Mouse (Mus musculus) splenic B cell, adult 2 months (primary cell): ENCODE results near the gene Ndc1.

Source experiments
- DNase-seq: peaks from one replicate; pipeline ENCODE4 v3.0.0-alpha.2; 2011; ENCODE audit warnings: low read depth, low spot score
- H3K27me3 ChIP-seq: 2 replicates; pipeline ENCODE4 v1.6.1; 2012; ENCODE audit warnings: mild to moderate bottlenecking, low read length, moderate library complexity, mixed read lengths; ENCODE audit not compliant: control insufficient read depth, poor library complexity, insufficient read depth, severe bottlenecking
- H3K36me3 ChIP-seq: 2 replicates; pipeline ENCODE4 v1.6.1; 2012; ENCODE audit warnings: mild to moderate bottlenecking, low read length, moderate library complexity, mixed read lengths; ENCODE audit not compliant: control insufficient read depth, poor library complexity, insufficient read depth, severe bottlenecking

Ndc1 gene

DNA sequence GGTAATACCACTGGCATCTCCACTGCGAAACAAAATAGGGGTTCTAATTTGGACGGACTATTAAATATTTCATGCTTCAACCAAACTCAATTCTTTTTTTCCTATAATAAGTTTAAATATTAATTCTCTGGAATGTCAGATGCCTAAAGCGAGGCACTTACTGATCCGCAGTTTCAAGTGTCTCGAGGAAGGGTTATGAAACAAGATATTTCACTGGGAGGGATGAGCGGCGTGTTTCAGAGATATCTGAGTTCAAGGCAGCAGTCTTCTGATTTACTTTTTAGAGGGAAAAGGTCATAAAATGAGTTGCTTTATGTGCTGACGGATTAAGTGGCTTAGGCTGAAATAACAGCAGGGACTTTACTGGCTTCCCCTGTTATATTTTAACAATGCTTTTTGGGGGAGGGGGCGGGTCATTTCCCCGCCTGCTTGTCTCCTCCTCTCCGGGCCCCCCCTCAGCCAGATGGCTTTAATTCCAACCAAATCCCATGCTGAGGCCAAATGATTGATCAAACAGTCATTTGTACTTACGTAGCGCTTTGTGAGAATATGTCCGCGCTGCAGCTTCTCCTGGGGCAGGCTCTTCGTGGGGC, 75.4 kb downstream of the Ndc1 start:
- H3K27me3 ChIP-seq: 0 out of 2 replicates have a peak, but pooled peaks cover 2% of the 10 kb centered on the region
- H3K36me3 ChIP-seq: no peaks in the 10 kb centered on the region
- DNase-seq: no peak

DNA sequence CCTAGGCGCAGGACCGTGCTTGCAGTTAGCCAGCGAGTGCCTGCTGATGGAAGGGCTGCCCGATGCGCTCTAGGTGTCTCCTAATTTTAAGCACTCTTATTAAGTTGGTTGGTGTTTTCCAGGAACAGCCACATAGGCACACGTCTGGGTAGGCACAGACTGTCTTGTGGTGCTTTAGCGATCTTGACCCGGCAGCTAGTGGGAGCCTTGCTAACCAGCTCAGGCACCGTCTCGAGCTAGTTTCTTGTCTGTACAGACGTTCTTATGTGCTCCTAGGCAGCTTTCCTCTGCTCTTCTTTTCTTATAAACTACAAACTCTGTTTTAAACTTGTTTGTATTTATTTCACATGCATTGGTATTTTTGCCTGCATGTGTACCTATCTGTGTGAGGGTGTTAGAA, 76.0 kb downstream of the Ndc1 start:
- no peaks in the 10 kb centered on the region for H3K36me3 ChIP-seq
- no peak for DNase-seq
- 0 out of 2 replicates have a peak, but pooled peaks cover 2% of the 10 kb centered on the region for H3K27me3 ChIP-seq

DNA sequence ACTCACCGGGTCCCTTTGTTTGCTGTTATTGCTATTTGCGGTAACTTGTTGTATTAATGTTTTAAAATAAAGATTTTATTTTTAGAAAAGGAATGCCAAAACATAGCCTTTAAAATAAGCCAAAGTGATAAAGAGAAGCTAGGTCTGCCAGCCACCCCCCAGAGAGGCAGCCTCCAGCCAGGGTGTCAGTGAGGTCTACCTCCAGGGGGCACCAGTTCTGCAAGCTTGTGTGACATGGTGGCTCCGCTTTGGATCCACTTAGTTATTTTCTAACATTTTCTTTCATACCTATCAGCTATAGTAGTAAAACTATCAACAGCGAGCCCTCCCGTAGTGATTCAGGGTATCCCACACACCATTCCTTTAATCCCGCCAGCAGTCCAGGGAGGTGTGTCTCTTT, 80.9 kb downstream of the Ndc1 start:
- no peak for DNase-seq
- no peaks in the 10 kb centered on the region for H3K27me3 ChIP-seq
- no peaks in the 10 kb centered on the region for H3K36me3 ChIP-seq

DNA sequence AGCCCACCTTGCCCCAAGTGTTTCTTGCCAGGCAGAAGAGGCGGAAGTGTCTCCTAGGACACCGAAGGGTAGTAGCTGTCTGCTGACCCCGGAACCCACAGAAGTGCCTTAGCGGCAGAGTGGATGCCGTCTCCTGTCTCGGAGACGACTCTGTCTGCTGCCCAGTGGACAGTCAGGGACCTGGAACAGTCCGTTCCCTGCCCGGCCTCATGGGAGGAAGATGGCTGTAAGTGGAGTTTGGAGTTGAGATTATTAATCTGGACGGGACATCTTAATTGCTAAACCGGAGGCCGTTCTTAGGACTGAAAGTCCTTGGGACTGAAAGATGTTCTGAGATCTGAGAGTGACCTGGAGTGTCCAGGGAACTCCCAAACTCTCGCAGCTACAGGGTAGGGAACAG, 81.9 kb downstream of the Ndc1 start:
- no peaks in the 10 kb centered on the region for H3K27me3 ChIP-seq
- no peaks in the 10 kb centered on the region for H3K36me3 ChIP-seq
- no peak for DNase-seq

DNA sequence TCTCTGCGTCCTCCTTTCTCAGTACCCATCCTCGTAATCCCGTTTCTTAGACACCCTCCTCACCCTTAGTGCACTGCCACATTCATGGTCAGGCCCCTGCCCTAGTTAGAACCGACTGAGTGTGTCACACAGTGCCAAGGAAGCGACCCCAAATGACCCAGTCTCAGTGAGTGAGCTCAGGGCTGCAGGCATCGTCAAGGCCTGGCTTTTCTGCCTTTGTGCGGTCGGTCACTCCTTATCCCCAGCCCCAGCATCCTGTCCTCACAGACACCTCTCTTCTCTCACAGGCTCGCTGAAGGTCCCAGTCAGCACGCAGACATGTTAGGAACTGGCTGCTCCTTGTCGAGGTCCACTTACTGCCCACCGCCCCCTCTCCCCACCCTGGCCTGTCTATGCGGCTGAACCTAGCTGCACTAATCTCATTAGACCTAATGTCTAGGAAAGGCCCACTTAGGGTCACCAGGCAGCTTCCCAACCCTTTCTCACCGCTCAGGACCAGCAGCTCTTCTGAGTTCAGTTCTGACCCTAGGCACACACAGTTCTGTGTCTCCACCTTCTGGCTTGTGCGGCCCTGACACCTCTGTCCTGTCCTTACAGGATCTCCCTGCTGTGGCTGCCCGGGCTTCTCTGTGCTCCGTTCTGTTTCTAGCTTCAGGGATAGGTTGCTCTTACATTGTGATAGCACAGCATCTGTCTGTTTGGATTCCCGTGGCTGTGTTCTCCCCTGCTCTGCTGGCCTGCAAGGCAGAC, 84.9 kb downstream of the Ndc1 start:
- no peaks in the 10 kb centered on the region for H3K36me3 ChIP-seq
- H3K27me3 ChIP-seq: no peaks in the 10 kb centered on the region
- DNase-seq: no peak

DNA sequence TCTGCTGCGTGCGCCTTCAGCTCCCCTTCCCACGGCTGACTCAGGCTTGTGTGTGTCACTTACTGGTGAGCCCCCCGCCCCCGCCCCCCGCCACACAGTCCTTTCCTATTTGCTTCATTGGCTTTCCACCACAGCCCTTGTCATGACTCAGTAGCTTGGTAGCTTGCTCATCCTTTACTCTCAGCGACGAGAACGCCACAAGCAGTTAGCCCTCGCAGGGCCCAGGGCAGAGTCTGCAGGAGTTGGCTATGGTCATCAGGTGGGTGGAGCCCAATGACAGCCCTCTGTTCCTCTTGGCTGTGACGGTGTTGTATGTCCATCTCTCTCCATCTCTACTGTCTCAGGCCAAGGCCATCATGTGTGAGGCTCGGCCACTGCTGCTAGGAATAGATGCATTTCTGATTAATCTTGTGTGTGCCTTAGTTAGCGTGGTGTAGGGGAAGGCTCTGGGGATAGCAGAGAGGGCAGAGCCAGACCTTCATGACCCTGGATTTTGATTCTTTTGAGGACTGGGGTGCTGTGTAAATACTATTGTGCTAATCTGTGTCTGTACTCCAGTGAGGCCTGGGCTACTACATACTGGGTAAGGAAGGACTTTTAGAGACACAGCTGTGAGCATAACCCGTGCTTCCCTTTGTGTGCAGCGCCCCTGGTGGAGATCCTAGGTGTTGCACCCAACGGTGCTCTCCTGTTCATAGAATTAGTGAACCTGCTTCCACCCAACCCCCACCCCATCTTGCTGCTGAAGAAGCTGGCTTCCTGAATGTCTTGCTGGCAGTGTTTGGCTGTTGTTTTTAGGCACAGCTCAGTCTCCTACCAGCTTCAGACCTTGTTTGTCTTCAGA, 85.8 kb downstream of the Ndc1 start:
- peak; percentile 74 for DNase-seq
- H3K27me3 ChIP-seq: no peaks in the 10 kb centered on the region
- H3K36me3 ChIP-seq: no peaks in the 10 kb centered on the region

DNA sequence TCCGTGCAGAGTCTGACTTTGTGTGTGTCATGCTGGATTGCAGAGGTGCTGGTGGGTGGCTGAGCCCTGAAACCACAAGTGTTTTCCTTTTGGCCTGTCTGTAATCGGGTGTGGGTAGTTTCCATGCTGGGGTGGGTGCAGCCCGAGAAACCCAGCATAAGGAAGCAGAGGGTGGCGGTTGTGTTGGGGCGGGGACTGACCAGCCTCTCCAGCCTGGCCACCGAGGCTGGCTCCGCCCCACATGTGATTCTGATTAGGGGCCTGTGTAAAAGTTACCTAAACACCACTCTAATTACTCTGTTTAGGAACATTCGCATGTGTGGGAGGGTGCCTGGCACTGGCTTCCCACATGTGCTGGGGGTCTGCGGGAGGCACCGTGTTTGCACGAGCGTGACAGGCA, 90.0 kb downstream of the Ndc1 start:
- H3K36me3 ChIP-seq: no peaks in the 10 kb centered on the region
- H3K27me3 ChIP-seq: no peaks in the 10 kb centered on the region
- DNase-seq: no peak

DNA sequence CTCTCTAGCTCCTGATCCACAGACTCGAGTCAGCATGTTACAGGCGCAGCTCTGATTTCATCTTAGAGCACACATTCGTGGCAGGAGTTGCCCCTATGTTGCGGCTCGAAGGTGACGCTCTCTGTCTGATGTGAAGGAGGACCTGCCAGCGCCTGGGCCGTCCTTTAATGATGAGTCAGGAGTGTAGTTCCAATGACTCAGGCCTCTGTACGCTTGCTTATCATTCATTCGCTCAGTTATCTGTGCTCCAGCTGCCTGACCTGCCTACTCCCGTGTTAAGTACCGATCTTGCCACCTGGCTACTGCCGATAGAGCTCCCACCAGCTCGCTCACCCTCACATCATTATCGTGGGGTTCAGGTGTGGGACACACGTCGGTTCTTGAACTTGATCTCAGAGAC, 91.3 kb downstream of the Ndc1 start:
- no peaks in the 10 kb centered on the region for H3K27me3 ChIP-seq
- H3K36me3 ChIP-seq: no peaks in the 10 kb centered on the region
- no peak for DNase-seq

DNA sequence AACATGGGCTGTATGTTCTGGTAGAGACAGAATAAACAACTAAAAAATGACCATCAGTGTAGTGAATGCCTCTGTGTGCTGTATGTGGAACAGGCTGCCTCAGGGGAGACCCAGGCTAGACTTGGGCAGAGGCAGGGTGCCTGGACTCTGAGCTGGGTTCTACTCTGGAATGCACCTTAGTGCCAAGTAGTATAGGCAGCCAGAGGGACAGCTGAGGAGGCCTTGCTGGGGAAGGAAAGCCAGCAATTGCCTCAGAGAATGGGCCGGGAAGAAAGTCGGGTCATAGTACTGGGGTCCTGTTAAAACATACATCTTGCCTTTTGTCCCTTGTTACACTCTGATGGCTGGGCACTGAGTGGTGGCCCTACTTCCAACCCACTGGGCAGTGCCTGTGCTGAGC, 91.9 kb downstream of the Ndc1 start:
- DNase-seq: no peak
- H3K36me3 ChIP-seq: no peaks in the 10 kb centered on the region
- no peaks in the 10 kb centered on the region for H3K27me3 ChIP-seq

DNA sequence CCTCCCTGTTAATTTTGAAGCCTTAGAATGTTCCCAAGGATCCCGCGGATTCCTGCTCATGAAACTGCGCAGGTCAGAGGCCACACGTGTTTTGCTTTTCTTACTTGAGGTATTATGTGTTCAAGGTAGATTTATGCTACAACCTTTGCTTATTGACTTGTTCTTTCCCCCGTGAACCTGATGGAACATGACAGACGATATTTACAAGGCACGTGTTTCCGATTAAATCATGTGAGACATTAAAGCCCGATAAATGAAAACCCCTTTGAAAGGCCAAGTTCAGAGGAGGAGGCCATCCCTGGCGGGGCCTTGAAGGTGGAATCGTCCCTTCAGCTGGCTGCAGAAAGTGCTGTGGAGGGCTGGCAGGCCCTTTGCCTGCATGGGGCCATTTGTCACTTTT, 92.9 kb downstream of the Ndc1 start:
- no peak for DNase-seq
- Histone ChIP-seq H3K27me3 (no peaks in the 10 kb centered on the region), H3K36me3 (no peaks in the 10 kb centered on the region)
